Mouse (Mus musculus): Measurements from ENCODE around the gene Lipf.

Lipf gene

DNA sequence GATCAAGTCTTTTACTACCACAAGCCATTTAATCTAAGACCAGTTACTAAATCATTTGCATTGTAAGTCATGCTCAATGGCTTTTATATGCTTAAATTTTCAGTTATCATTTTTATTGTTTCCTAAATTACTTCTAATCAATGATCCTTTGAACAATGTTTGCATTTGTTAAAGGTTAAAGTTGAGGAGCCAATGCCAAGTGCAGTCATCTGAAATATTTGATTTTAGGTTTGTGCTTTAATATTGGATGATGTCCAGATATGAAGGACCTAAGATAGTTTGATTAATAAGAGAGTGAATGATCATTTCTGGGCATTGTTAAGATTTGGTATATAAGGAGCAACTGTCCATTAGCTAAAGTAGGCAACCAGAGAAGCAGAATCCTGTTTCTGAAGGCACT, at the start of gene Lipf:
TSS of gene Lipf (plus strand) at position 301 of the 400 bp plus-strand sequence.
- no peak for DNase-seq

DNA sequence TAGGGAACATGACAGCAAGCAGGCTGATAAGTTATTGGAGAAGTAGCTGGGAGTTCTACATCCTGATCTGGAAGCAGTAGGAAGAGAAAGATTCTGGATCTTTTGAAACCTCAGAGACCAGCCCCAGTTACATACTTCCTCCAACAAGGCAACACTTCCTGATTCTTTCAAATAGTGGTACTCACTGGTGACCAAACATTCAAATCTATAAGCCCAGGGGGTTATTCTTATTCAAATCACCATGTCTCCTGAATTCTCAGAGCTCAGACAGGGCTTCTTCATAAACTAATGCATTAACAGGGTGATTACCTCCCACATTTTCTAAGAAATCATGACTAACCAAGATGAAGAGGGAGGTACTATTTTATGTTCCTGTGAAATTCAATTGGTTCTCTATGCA, 36.9 kb upstream of the Lipf start:
- DNase-seq, result no peak

DNA sequence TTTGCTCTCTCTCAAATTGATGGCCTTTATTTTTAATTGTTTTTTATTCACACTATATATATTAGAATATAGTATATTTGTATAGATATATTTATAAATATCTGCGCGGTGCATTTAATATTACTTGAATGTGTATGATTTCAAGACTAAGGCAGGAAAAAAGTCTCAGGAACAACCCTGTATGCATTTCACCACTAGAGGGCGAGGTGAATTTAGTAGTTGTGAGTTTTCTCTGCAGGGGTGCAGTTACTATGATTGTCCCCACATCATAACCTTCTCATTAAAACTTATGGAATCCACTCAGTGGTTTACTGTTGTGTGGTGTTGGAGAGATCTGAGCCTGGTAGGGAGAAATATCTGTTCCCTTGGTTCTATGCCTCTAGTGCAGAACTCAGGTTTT, 18.0 kb downstream of the Lipf start:
- peak in 1 of 2 experiments; percentile 27 for DNase-seq

DNA sequence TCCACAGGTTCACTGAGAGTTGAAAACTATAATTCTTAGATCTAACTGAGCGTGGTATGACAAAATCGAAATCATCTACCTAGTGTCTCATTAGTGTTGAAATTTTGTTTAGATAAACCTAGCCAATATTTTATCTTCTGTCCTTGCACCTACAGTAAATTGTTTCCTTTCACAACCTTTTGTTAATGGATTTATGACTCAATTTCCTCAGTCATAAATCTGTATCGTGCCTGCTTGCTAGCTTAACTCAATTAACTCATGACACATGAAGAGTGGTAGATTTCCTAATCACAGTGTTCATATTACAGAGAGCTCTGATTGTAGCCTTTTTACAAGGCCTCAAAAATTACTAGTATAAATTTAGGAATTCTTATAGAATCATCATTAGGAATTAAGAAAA, 22.1 kb downstream of the Lipf start:
- DNase-seq, result no peak

DNA sequence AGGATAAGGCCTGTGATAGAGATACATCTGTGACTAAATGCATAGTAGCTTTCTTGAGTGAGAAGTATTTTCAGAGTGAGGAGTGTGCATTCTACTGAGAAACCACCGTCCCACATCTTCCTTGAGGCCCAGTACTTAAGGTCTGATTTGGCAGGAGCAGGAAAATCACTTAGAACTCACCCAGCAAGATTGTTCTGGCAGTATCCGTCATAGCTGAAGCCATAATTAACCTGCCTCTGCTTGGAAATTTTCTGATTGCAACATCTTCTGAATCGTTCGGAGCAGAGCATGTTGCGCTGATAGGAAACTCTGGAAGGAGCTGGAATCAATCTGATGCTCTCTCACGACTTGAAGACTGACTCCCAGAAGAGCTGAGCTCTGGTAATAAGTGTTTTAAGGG, 47.0 kb downstream of the Lipf start, which contains the start of gene Lipk:
TSS of gene Lipk (plus strand) at position 289 of the 400 bp plus-strand sequence.
- DNase-seq, result no peak

DNA sequence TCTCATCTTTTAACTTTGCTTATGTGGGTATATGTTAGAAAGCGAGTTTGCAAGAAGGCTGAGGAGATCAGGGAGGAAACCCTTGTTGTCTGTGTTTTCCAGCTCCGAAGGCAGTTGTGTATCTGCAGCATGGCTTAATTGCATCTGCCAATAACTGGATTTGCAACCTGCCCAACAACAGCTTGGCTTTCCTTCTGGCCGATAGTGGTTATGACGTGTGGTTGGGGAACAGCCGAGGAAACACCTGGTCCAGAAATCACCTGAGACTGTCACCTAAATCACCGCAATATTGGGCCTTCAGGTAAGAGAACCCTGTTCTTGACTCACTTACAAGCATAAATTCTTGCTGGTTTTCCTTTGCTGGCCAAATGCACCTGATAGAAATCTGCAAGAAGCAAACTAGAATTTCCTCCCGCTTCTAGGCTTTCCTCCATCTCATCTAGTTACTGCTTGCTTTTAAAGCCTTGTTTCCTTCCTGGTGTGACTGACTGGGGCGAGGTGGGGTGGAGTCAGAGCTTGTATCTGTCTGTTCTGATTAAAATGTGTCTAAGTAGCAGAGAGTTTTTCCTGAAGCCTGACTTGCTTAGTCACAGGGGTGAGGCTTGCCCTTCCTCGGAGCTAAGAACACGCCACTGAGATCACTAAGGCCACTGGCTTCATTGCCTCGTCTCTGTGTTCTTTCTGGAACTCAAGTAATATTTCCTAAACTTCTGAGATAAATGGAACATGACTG, 60.6 kb downstream of the Lipf start:
- no peak for DNase-seq

DNA sequence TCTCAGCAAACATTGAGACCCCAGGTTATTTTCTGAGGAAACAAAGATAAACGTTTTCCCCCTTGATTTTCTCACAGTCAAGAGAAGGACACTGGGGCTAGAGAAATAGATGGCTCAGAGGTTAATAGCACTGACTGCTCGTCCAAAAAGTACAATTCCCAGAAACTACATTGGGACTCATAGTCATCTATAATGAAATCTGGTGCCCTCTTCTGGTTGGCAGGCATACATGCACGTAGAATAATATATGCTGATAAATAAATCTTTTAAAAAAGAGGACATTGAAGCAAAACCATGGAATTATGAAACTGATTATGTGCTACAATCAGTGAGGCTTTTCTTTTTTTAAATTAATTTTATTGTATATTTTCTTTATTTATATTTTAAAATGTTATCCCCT, 61.8 kb downstream of the Lipf start:
- DNase-seq, result no peak
